Mouse (Mus musculus) stomach, embryonic 14.5 days (tissue): ENCODE measurements at regions not wholly inside any gene's neighbourhood (a gene's known extent, or its start where the extent isn't known, plus 50 kb on each side); places are given as distances from the start of the nearest gene placed in this dataset.

ENCODE experiments used
- ATAC-seq: fragments of 200-750 bp; cut with Nextera tagmentation; 2 replicates; pipeline ENCODE4 v1.8.0; 2017; ENCODE audit warnings: low read depth, moderate TSS enrichment; ENCODE audit not compliant: insufficient number of reproducible peaks, insufficient read depth, low FRiP score
- H3K27ac ChIP-seq: fragments of 300-500 bp; sonication (generic); 2 replicates; pipeline ENCODE4 v1.5.1; 2014; ENCODE audit warnings: mild to moderate bottlenecking, low read length, moderate library complexity, mixed read lengths
- H3K27me3 ChIP-seq: fragments of 300-500 bp; sonication (generic); 2 replicates; pipeline ENCODE4 v1.6.1; 2014; ENCODE audit warnings: low read length, control low read depth, mixed read lengths; ENCODE audit not compliant: control insufficient read depth, insufficient read depth
- H3K36me3 ChIP-seq: fragments of 300-500 bp; sonication (generic); 2 replicates; pipeline ENCODE4 v1.6.1; 2014; ENCODE audit warnings: mild to moderate bottlenecking, control low read depth, low read length, moderate library complexity, mixed read lengths; ENCODE audit not compliant: control insufficient read depth, insufficient read depth
- H3K4me1 ChIP-seq: fragments of 300-500 bp; sonication (generic); 2 replicates; pipeline ENCODE4 v1.6.1; 2014; ENCODE audit warnings: low read length, control low read depth, mixed read lengths; ENCODE audit not compliant: control insufficient read depth, insufficient read depth
- H3K4me2 ChIP-seq: fragments of 300-500 bp; sonication (generic); replicated peaks from 2 replicates; pipeline ENCODE4 v1.6.1; 2014; ENCODE audit warnings: low read depth, low read length, control low read depth
- H3K4me3 ChIP-seq: fragments of 300-500 bp; sonication (generic); 2 replicates; pipeline ENCODE4 v1.5.1; 2014; ENCODE audit warnings: low read depth, low read length, control low read depth
- H3K9ac ChIP-seq: fragments of 300-500 bp; sonication (generic); replicated peaks from 2 replicates; pipeline ENCODE4 v1.6.1; 2014; ENCODE audit warnings: low read depth, mild to moderate bottlenecking, control low read depth, low read length, moderate library complexity, mixed read lengths
- H3K9me3 ChIP-seq: fragments of 300-500 bp; sonication (generic); 2 replicates; pipeline ENCODE4 v1.6.1; 2016; ENCODE audit warnings: low read depth, low read length, control low read depth; ENCODE audit not compliant: control insufficient read depth
- WGBS: fragments of 180-500 bp; shearing (Covaris S2); extraction: QIAGEN DNeasy Blood & Tissue Kit; methylation state at CpG from one replicate; pipeline ENCODE4 v1.1.7; 2014; 5-methylcytosine and 5-hydroxymethylcytosine counted together

GRCm38 (mm10) chr15:93879006-93879405 lies 283.3 kb upstream of the Prickle1 start:
- Histone ChIP-seq H3K9ac (no peak overlapping the region), H3K27ac (no peak overlapping the region), H3K27me3 (no peaks in the 10 kb centered on the region), H3K36me3 (no peaks in the 10 kb centered on the region), H3K4me1 (no peaks in the 10 kb centered on the region), H3K9me3 (no peaks in the 10 kb centered on the region), H3K4me2 (no peak overlapping the region), H3K4me3 (no peak overlapping the region)
- 74% methylated on average over 3 of the region's 3 CpGs for WGBS
- ATAC-seq = no peak

DNA sequence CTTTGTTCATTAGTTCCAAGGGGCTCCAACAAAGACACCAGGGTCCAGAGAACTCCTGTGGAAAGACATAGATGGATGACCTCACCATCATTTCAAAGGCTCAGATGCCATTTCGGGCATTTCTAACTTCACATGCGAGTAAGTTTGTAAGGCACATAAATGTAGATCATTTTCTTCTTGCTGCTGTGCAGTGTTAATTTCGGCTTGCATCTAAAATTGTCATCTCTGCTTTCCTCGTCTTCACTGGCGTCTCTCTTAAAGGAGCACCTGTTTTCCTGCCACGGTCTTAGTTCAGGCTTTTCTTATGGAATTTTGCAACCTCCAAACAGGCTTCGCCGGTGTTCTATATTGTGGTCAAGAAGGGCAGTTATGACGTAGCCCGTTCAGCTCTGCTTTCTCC lies 280.6 kb upstream of the Prickle1 start:
- Histone ChIP-seq H3K4me3 (no peak overlapping the region), H3K4me2 (no peak overlapping the region), H3K4me1 (no peaks in the 10 kb centered on the region), H3K27ac (no peak overlapping the region), H3K27me3 (no peaks in the 10 kb centered on the region), H3K36me3 (no peaks in the 10 kb centered on the region), H3K9me3 (no peaks in the 10 kb centered on the region), H3K9ac (no peak overlapping the region)
- 84% methylated on average over 10 of the region's 10 CpGs for WGBS
- ATAC-seq = no peak

- H3K27me3 ChIP-seq = no peaks in the 10 kb centered on the region
- H3K36me3 ChIP-seq = no peaks in the 10 kb centered on the region
- H3K4me1 ChIP-seq = no peaks in the 10 kb centered on the region
- H3K4me2 ChIP-seq = no peak overlapping the region
- no peaks in the 10 kb centered on the region for H3K9me3 ChIP-seq
- no peak for ATAC-seq
- no peak overlapping the region for H3K9ac ChIP-seq
- 83% methylated on average over 1 of the region's 1 CpGs for WGBS
- H3K27ac ChIP-seq = no peak overlapping the region
- H3K4me3 ChIP-seq = no peak overlapping the region
These were observed 280.0 kb upstream of the Prickle1 start for GRCm38 (mm10) chr15:93875685-93876084.

DNA sequence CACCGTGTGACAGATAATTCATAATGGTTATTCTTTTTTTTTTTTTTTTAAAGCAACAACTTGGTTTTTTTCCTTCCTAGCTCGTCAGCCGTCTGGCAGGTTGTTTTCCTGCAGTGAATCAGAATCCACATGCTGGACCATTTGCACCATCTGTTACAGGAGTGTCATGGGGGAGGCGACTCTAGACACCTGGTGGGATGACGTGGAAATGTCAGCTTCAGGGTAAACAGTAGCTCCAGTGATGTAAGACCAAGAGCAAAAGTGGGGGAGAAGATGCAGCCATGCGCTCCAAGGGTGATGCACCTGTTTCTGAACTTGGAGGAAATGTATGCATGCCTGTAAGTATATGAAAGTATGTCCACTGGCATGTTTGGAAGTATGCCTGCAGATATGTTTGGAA lies 278.5 kb upstream of the Prickle1 start:
- 35% methylated on average over 6 of the region's 6 CpGs for WGBS
- Histone ChIP-seq H3K4me2 (no peak overlapping the region), H3K4me3 (no peak overlapping the region), H3K9ac (no peak overlapping the region), H3K4me1 (no peaks in the 10 kb centered on the region), H3K9me3 (no peaks in the 10 kb centered on the region), H3K27ac (no peak overlapping the region), H3K27me3 (no peaks in the 10 kb centered on the region), H3K36me3 (no peaks in the 10 kb centered on the region)
- ATAC-seq = no peak

- Histone ChIP-seq H3K4me2 (no peak overlapping the region), H3K27me3 (no peaks in the 10 kb centered on the region), H3K4me1 (no peaks in the 10 kb centered on the region), H3K9ac (no peak overlapping the region), H3K9me3 (no peaks in the 10 kb centered on the region), H3K4me3 (no peak overlapping the region), H3K27ac (no peak overlapping the region), H3K36me3 (no peaks in the 10 kb centered on the region)
- ATAC-seq = no peak
- 81% methylated on average over 12 of the region's 12 CpGs for WGBS
These were observed 261.7 kb upstream of the Prickle1 start for GRCm38 (mm10) chr15:93857336-93857901.

DNA sequence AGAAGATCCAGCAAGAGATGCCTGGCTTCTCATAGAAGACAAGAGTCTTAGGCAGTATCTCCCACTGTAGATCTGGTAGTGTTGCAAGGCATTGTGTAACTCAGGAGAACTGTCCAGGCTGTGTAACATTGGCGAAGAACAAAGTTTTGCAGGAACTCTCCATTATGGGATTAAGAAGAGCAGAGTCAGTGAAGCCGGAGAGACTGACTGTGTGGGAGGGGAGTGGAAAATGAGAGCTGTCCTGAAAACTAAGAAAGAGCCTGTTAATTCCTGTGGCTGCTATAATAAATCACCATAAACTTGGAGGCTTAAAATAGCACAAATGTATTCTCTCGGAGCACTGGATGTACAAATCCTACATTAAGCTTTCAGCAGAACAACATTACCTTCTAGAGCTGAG lies 257.5 kb upstream of the Prickle1 start:
- Histone ChIP-seq H3K4me2 (no peak overlapping the region), H3K4me1 (no peaks in the 10 kb centered on the region), H3K27ac (peak overlapping the region; percentile 49; the same call in 1 of the 2 replicates), H3K36me3 (no peaks in the 10 kb centered on the region), H3K4me3 (no peak overlapping the region), H3K9ac (no peak overlapping the region), H3K27me3 (no peaks in the 10 kb centered on the region), H3K9me3 (no peaks in the 10 kb centered on the region)
- 36% methylated on average over 3 of the region's 3 CpGs for WGBS
- ATAC-seq = no peak

GRCm38 (mm10) chr15:93852126-93852525 lies 256.4 kb upstream of the Prickle1 start:
- no peak for ATAC-seq
- H3K4me3 ChIP-seq = no peak overlapping the region
- no peaks in the 10 kb centered on the region for H3K4me1 ChIP-seq
- no peaks in the 10 kb centered on the region for H3K36me3 ChIP-seq
- H3K27ac ChIP-seq = no peak overlapping the region
- H3K9me3 ChIP-seq = no peaks in the 10 kb centered on the region
- H3K9ac ChIP-seq = no peak overlapping the region
- 92% methylated on average over 4 of the region's 4 CpGs for WGBS
- H3K4me2 ChIP-seq = no peak overlapping the region
- H3K27me3 ChIP-seq = no peaks in the 10 kb centered on the region

- Histone ChIP-seq H3K36me3 (no peaks in the 10 kb centered on the region), H3K9me3 (no peaks in the 10 kb centered on the region), H3K9ac (no peak overlapping the region), H3K4me1 (no peaks in the 10 kb centered on the region), H3K4me3 (no peak overlapping the region), H3K27me3 (no peaks in the 10 kb centered on the region), H3K4me2 (no peak overlapping the region), H3K27ac (no peak overlapping the region)
- no peak for ATAC-seq
- 81% methylated on average over 6 of the region's 6 CpGs for WGBS
These were observed 254.7 kb upstream of the Prickle1 start for GRCm38 (mm10) chr15:93850388-93850787.

DNA sequence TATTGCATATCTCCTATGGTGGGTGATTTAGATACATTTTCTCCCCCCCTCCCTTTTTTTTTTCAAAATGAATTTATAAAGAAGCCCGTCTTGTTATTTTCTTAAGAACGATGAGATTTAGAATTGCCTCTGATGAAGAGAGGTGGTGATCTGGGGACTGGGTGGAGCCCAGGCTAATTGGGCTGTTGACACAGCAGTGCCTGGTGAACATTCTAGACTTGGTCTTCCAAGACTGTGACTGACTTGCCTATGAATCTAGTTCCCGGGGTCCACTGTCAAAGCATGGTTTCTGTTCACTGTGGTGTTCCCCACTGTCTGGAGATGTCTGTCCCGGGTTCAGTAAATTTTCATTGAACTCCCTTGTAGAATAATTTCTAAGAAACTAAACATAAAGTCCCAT lies 253.1 kb upstream of the Prickle1 start:
- Histone ChIP-seq H3K27me3 (no peaks in the 10 kb centered on the region), H3K36me3 (no peaks in the 10 kb centered on the region), H3K27ac (no peak overlapping the region), H3K9ac (no peak overlapping the region), H3K4me1 (no peaks in the 10 kb centered on the region), H3K4me3 (no peak overlapping the region), H3K9me3 (no peaks in the 10 kb centered on the region), H3K4me2 (no peak overlapping the region)
- WGBS = 95% methylated on average over 4 of the region's 4 CpGs
- ATAC-seq = no peak
